Mouse (Mus musculus) fibroblast of lung, adult 2 months (primary cell): ENCODE measurements around the gene Sh2b2.

ENCODE experiments used
- DNase-seq: peaks from one replicate; pipeline ENCODE4 v3.0.0-alpha.2; 2011; ENCODE audit warnings: low read depth

Gene Sh2b2

GRCm38 (mm10) chr5:136181197-136181596, 65.2 kb downstream of the Sh2b2 start:
- no peak for DNase-seq

GRCm38 (mm10) chr5:136179594-136179993, 66.8 kb downstream of the Sh2b2 start:
- DNase-seq: no peak

- DNase-seq: peak; percentile 21
Measured at GRCm38 (mm10) chr5:136173606-136174463, 72.5 kb downstream of the Sh2b2 start.

- no peak for DNase-seq
Measured at GRCm38 (mm10) chr5:136172939-136173338, 73.4 kb downstream of the Sh2b2 start.

- peak; percentile 82 for DNase-seq
Measured at GRCm38 (mm10) chr5:136171363-136172341, 74.7 kb downstream of the Sh2b2 start.

- peak; percentile 37 for DNase-seq
Measured at GRCm38 (mm10) chr5:136170512-136171362, 75.6 kb downstream of the Sh2b2 start, which contains the start of gene Orai2. Orai2 (minus strand) TSS chr5:136170713.

- no peak for DNase-seq
Measured at GRCm38 (mm10) chr5:136169626-136170511, 76.5 kb downstream of the Sh2b2 start.
